Mouse (Mus musculus): ENCODE results near the gene Tspyl4.
"Not testable (repeated sequence)": the region's sequence is repeated elsewhere in the genome, so short reads cannot be mapped to it uniquely, and the experiment has no call there.

The Tspyl4 gene

GRCm38 (mm10) chr10:34297299-34297979, at the start of gene Tspyl4:
Gene Tspyl4 (plus strand): TSS chr10:34297442.
- DNase-seq: peak; percentile 87

- DNase-seq: no peak
Measured at GRCm38 (mm10) chr10:34247757-34248156, 49.5 kb upstream of the Tspyl4 start.

- DNase-seq: peak; percentile 12
Measured at GRCm38 (mm10) chr10:34249594-34249993, 47.6 kb upstream of the Tspyl4 start.

GRCm38 (mm10) chr10:34252833-34253232, 44.4 kb upstream of the Tspyl4 start:
- DNase-seq: not testable (repeated sequence)

GRCm38 (mm10) chr10:34265106-34265505, 32.1 kb upstream of the Tspyl4 start:
- DNase-seq: no peak

- no peak for DNase-seq
Measured at GRCm38 (mm10) chr10:34267312-34268070, 29.8 kb upstream of the Tspyl4 start.

- DNase-seq: no peak
Measured at GRCm38 (mm10) chr10:34271681-34272080, 25.6 kb upstream of the Tspyl4 start.

- DNase-seq: peak; percentile 54
Measured at GRCm38 (mm10) chr10:34280591-34281175, 16.6 kb upstream of the Tspyl4 start.

GRCm38 (mm10) chr10:34281211-34281961, 15.9 kb upstream of the Tspyl4 start:
- DNase-seq: no peak

- peak; percentile 99 for DNase-seq
Measured at GRCm38 (mm10) chr10:34281962-34282388, 15.3 kb upstream of the Tspyl4 start, which contains the start of gene Tspyl1. Gene Tspyl1 (plus strand): TSS chr10:34282190.

GRCm38 (mm10) chr10:34282420-34283238, 14.6 kb upstream of the Tspyl4 start:
- DNase-seq: peak; percentile 61

- no peak for DNase-seq
Measured at GRCm38 (mm10) chr10:34296911-34297298, 337 bp upstream of the Tspyl4 start.

GRCm38 (mm10) chr10:34297980-34298753, 925 bp downstream of the Tspyl4 start:
- no peak for DNase-seq

GRCm38 (mm10) chr10:34300368-34300767, 3.1 kb downstream of the Tspyl4 start:
- DNase-seq: no peak

GRCm38 (mm10) chr10:34307070-34307469, 9.8 kb downstream of the Tspyl4 start:
- DNase-seq: no peak

- DNase-seq: no peak
Measured at GRCm38 (mm10) chr10:34309915-34310685, 12.9 kb downstream of the Tspyl4 start.

GRCm38 (mm10) chr10:34312536-34312935, 15.3 kb downstream of the Tspyl4 start:
- DNase-seq: no peak

GRCm38 (mm10) chr10:34316571-34317216, 19.5 kb downstream of the Tspyl4 start:
- peak; percentile 3 for DNase-seq

- no peak for DNase-seq
Measured at GRCm38 (mm10) chr10:34317217-34317606, 20.0 kb downstream of the Tspyl4 start.

GRCm38 (mm10) chr10:34320809-34321208, 23.6 kb downstream of the Tspyl4 start:
- no peak for DNase-seq

Data from liver (tissue).